Mouse (Mus musculus) mouse embryonic stem cell (cell line): ENCODE data around the gene Gm12184.
"Not testable (repeated sequence)": the region's sequence is repeated elsewhere in the genome, so short reads cannot be mapped to it uniquely, and the experiment has no call there.

ENCODE experiments used
- in situ Hi-C, 2 experiments: fragments of 300-500 bp; cut with MboI; formaldehyde crosslinking; loops; 1 replicate in 1 of 2; 3 replicates in 1 of 2; pipeline ENCODE4 v1.14.3; 2019 to 2020; ENCODE audit warnings: low sequenced_read_pairs in 2 of 2, low pct_unique_long_range_greater_than_20kb in 1 of 2, mixed read lengths in 1 of 2; ENCODE audit not compliant: unreplicated experiment in 1 of 2

Gm12184 gene

GRCm38 (mm10) chr11:48852190-48852589, 25.7 kb upstream of the Gm12184 start:
- in situ Hi-C loops, result loop anchor here (5.0 to 25.0 kb wide), 3 partner anchors 35 to 410 kb away; partner anchors contain the start of gene Trim41 (in 1 of the 2)

GRCm38 (mm10) chr11:48851270-48851995, 25.0 kb upstream of the Gm12184 start:
- in situ Hi-C loops, result loop anchor here (5.0 to 25.0 kb wide), 3 partner anchors 34 to 411 kb away; partner anchors contain the start of gene Trim41 (in 1 of the 2)

DNA sequence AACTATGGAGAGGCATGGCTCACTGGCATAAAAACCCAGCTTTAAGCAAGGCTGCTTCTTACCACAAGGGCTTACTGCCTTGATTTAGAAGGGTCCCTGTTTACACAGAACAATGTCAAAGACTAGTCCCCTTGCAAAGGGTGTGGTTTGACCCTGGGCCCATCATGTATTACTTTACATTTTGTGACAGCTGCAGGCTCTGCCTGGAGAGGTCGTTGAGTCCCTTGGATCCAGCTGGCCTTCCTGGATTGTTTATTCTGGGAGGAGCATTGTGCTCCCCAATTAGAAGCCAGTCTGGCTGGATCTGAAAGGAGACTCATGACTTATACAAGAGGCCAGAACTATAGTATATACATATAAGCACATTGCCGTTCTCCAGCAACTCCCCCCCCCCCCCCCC, 23.8 kb upstream of the Gm12184 start:
- in situ Hi-C loops, result loop anchor here (5.0 to 25.0 kb wide), 3 partner anchors 33 to 412 kb away; partner anchors contain the start of gene Trim41 (in 1 of the 2)

- in situ Hi-C loops, result no loop called here
Observed at GRCm38 (mm10) chr11:48846881-48847280, 20.4 kb upstream of the Gm12184 start.

DNA sequence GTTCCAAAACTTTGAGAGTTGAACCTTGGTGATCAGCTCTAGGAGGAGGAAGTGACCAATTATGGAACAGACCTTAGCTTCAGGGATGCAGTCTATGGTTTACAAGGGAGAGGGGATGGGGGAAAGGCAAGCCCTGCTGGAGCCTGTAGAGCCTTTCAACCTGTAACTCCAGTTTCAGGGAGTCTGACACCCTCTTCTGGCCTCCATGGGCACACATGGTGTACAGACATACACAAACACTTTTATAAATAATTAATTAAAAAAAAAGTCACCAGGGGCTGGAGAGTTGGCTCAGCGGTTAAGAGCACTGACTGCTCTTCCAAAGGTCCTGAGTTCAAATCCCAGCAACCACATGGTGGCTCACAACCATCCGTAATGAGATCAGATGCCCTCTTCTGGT, 19.9 kb upstream of the Gm12184 start:
- in situ Hi-C loops, result not testable (repeated sequence)

- in situ Hi-C loops, result no loop called here
Observed at GRCm38 (mm10) chr11:48845244-48845815, 18.9 kb upstream of the Gm12184 start.

- in situ Hi-C loops, result no loop called here
Observed at GRCm38 (mm10) chr11:48844309-48844708, 17.9 kb upstream of the Gm12184 start.

- in situ Hi-C loops, result no loop called here
Observed at GRCm38 (mm10) chr11:48843202-48843601, 16.7 kb upstream of the Gm12184 start.

GRCm38 (mm10) chr11:48842378-48842792, 15.9 kb upstream of the Gm12184 start:
- in situ Hi-C loops, result no loop called here

GRCm38 (mm10) chr11:48841213-48841612, 14.8 kb upstream of the Gm12184 start:
- in situ Hi-C loops, result no loop called here

DNA sequence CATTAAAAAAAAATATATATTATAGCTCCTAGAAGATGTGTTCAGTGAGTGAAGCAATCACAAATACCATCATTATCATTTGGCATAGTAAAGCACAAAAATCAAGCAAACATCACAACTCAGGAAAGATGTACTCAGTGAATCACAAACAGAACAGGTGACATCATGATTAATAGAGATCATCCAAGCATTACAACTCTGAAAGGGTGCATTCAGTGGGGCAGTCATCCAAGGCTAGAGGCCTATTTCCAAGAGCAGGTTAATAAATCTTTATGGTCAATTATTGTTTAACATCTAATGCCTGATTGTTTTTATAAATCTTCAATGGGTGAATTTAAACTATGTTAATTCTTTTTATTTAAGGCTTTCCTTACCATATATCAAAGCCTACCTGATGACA, 14.3 kb upstream of the Gm12184 start:
- in situ Hi-C loops, result no loop called here

DNA sequence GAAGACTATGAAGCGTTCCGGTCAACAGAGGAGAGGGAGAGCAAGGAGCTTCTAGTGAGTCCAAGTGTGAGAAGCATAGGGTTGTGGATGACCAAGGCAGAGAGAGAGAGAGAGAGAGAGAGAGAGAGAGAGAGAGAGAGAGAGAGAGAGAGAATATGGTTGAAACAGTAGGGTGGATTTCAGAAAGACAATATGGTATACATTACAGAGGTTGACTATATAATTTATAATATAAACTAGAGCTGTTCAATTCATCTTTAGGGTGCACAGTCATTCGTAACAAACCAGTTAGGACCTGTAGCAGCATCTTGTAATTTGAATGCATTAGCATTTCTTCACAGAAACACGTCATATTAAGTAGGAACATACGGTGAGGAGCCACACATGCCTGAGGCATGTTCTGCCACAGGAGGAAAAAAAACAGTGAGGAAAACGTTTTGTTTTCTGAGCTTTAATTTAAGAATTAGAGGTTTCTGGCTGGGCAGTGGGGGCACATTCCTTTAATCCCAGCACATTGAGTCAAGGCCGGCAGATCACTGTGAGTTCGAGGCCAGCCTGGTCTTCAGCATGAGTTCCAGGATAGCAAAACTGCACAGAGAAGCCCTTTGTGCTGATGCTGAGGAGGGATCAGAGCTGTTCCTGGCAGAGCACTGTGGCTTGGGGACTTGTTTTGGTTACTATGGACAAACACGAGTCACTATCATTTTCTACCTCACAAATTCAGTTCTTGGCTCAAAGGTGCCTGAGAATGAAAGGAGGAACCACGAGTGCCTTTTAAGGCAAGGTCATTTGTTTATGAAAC, 12.6 kb upstream of the Gm12184 start:
- in situ Hi-C loops, result no loop called here

GRCm38 (mm10) chr11:48838181-48838797, 11.8 kb upstream of the Gm12184 start:
- in situ Hi-C loops, result no loop called here

GRCm38 (mm10) chr11:48837310-48838180, 11.1 kb upstream of the Gm12184 start:
- in situ Hi-C loops, result no loop called here

DNA sequence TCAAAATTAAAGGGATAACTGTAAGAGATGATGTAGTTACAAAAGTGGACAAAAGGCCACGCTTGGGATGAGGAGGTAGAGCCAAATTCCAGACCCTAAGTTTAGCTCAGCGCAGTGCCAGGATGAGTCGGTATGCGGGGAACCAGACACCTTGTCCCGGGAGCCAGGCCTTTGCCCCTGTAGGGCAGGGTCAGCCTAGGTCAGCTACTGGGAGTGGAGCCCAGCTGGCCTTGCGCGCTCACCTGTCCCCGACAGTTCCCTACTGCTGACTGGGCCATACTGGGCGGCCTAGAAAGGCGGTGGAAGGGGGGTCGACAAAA, 10.5 kb upstream of the Gm12184 start:
- in situ Hi-C loops, result no loop called here

DNA sequence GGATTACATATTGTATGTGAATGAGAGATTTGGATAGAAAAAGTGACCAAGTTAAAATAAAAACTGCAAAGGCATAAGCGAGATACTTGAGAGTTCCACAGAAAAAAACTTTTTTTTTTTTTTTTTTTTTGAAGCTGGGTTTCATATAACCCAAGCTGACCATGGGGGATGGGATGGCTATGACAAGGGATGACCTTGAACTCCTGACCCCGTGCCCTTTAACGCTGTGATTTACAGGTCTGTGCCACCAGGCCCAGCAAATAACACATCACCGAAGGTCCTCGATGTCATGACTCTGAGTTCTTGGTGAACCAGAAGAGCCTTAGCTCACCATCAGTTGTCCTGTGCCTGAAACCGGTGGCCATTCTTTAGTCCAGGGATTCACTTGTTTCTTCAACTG, 9.5 kb upstream of the Gm12184 start:
- in situ Hi-C loops, result no loop called here

DNA sequence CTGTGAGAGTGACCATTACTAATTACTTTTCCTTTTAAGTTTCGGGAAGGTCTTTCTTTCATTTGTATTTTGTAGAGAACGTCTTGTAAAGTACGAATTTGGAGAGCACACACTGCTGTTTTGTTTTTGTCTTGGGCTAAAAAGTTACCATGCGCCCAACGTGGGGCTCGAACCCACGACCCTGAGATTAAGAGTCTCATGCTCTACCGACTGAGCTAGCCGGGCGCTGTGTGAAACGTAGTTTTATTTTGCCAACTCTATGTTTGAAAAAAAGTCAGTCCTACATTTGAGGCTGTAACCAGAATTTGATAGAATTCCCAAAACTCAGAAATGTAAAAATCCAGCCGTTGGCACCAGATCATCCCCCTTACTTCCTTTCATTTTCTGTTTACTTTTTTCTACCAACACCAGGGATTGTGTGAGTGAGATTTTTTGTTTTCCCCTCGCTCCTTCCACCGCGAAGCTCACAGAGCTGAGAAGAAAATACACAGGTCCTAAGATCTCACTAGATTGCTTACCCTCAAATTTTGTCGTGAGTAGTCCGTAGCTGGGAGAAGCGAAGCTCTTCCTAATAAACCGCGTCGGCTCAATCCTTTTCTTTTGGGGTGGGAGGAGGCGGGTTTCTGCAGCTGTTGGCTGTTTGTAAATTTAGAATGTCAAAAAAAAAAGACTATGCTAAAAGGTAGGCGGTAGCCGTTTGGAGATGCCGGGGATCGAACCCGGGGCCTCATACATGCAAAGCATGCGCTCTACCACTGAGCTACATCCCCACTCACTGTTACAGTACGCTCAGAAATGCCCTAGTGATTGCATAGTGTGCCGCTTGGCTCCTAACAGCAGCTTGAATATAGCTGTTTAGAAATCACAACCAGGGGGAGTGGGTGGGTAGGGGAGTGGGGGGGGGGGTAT, 7.5 kb upstream of the Gm12184 start:
- in situ Hi-C loops, result no loop called here
